Mouse (Mus musculus) gastrocnemius, adult 2 months (tissue): ENCODE results near the gene Arrdc2. TPM values are rescaled to one million over a fixed set of nuclear protein-coding genes. Genes with fewer than 3 reads are reported as not detected.

Experiments used
- DNase-seq: peaks from one replicate; pipeline ENCODE4 v3.0.0; 2022
- H3K27ac ChIP-seq: fragments of 200-600 bp; 2 replicates; pipeline ENCODE4 v1.8.1; 2022; ENCODE audit warnings: mild to moderate bottlenecking
- H3K4me3 ChIP-seq: fragments of 200-600 bp; 2 replicates; pipeline ENCODE4 v1.8.1; 2022; ENCODE audit warnings: mild to moderate bottlenecking, moderate library complexity
- CTCF ChIP-seq: fragments of 200-600 bp; IDR thresholded peaks from 2 replicates; pipeline ENCODE4 v1.8.1; 2022; ENCODE audit warnings: antibody characterized with exemption, mild to moderate bottlenecking, moderate library complexity
- intact Hi-C: fragments of 180-260 bp; cut with DNase I; formaldehyde crosslinking; loops from one replicate; pipeline ENCODE4 v1.15.1; 2025
- microRNA-seq: library from miRNA; unstranded; fragments of <30 nt; microRNA quantifications from one replicate; pipeline ENCODE4 v1.2.0, GENCODE M21; 2021
- total RNA-seq, 2 experiments: library from RNA; stranded (reverse); gene quantifications; 2 replicates each; pipeline ENCODE4 v1.2.3; 2021

Gene Arrdc2
- total RNA-seq, 2 experiments from 2014 or later: 66.5 to 182 TPM

DNA sequence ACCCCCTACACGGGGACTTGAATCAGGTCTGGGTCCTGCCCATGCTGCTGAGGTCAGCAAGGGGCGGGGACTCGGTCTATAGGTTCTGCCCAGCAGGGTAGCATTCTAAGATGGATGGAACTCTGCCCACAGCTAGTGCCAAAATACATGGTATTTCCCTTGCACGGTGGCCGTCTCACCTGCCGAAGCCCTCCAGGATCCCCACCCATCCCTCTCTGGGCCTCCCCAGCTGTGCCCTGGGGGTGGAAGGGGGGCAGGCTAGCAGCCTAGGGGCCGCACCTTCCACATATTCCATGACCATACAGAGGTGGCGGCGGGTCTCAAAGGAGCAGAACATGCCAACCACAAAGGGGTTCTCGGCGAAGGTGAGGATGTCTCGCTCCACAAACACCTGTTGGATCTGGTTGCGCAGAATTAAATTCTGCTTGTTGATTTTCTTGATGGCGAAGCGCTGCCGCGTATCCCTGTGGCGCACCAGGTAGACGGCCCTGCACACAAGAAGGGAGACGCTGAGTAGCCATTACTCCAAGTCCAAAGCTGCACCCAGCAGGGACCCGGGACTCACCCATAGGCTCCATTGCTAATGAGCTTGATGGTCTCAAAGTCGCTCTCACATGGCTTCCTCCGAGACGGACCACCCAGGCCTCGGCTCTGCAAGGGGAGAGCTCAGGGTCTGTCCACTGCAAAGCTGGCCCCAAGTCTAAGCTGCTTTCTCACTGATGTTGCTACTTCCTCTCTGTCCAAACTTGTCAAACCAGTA lies 53.0 kb downstream of the Arrdc2 start:
- no peak overlapping the region for H3K27ac ChIP-seq
- no peak for TF ChIP-seq CTCF
- H3K4me3 ChIP-seq: no peak overlapping the region
- intact Hi-C loops: no loop called here
- DNase-seq: no peak

Small RNAs within 50 kb of the gene (microRNA-seq; reads per million reads assigned to microRNA genes)
- gene Mir7240: not detected

Other genes with a start within 250 kb of the Arrdc2 start
- gene Isyna1, start 245.3 kb downstream of the Arrdc2 start, total RNA-seq: 1 to 10 TPM; 3.2 to 4.3 TPM
- gene Ssbp4, start 230.8 kb downstream of the Arrdc2 start, total RNA-seq: 10 to 100 TPM in 1 of 2 experiments, 1 to 10 TPM in 1; 9.2 to 14.4 TPM
- gene Lrrc25, start 223.6 kb downstream of the Arrdc2 start, total RNA-seq: under 1 TPM; 0.42 to 0.48 TPM
- under 1 TPM in 1 of 2 experiments, not detected in 1; 0.28 TPM for gene Gdf15, start 207.3 kb downstream of the Arrdc2 start, total RNA-seq
- gene Pgpep1, start 179.3 kb downstream of the Arrdc2 start, total RNA-seq: 10 to 100 TPM in 1 of 2 experiments, 1 to 10 TPM in 1; 9.3 to 22.5 TPM
- gene Lsm4, start 166.5 kb downstream of the Arrdc2 start, total RNA-seq: 10 to 100 TPM; 61.7 to 65.6 TPM
- gene Jund, start 140.8 kb downstream of the Arrdc2 start, total RNA-seq: 10 to 100 TPM; 35.5 to 54.5 TPM
- not detected for gene Iqcn, start 136.3 kb downstream of the Arrdc2 start, total RNA-seq
- not detected for gene Gm3336, start 121.2 kb downstream of the Arrdc2 start, total RNA-seq
- gene Pde4c, start 116.0 kb downstream of the Arrdc2 start, total RNA-seq: 1 to 10 TPM; 2.4 to 3.0 TPM
- 10 to 100 TPM; 31.9 to 39.8 TPM for gene Rab3a, start 85.0 kb downstream of the Arrdc2 start, total RNA-seq
- 10 to 100 TPM; 21.0 to 22.8 TPM for gene Mpv17l2, start 78.8 kb downstream of the Arrdc2 start, total RNA-seq
- 10 to 100 TPM; 13.9 to 16.2 TPM for gene Pik3r2, start 63.0 kb downstream of the Arrdc2 start, total RNA-seq
- 1 to 10 TPM; 2.7 to 3.6 TPM for gene Mast3, start 34.7 kb downstream of the Arrdc2 start, total RNA-seq
- not detected for gene Il12rb1, start 31.3 kb downstream of the Arrdc2 start, total RNA-seq
- gene Kcnn1, start 23.5 kb upstream of the Arrdc2 start, total RNA-seq: 10 to 100 TPM; 18.1 to 21.5 TPM
- gene Ccdc124, start 34.2 kb upstream of the Arrdc2 start, total RNA-seq: 10 to 100 TPM; 65.6 to 73.1 TPM
- gene Slc5a5, start 53.0 kb upstream of the Arrdc2 start, total RNA-seq: not detected
- gene Rpl18a, start 57.7 kb upstream of the Arrdc2 start, total RNA-seq: 1,000 to 10,000 TPM in 1 of 2 experiments, 100 to 1,000 TPM in 1; 932 to 1,039 TPM
- gene Map1s, start 66.2 kb upstream of the Arrdc2 start, total RNA-seq: 10 to 100 TPM; 10.6 to 11.2 TPM